Mouse (Mus musculus) inflammation-experienced regulatory T-cells, adult 6 months (primary cell): Measurements from ENCODE around the gene Tmcc1. TPM values are rescaled to one million over a fixed set of nuclear protein-coding genes. Genes with fewer than 3 reads are reported as not detected.
"Not testable (repeated sequence)": the region's sequence is repeated elsewhere in the genome, so short reads cannot be mapped to it uniquely, and the experiment has no call there.

Experiments
- ATAC-seq: one replicate; pipeline ENCODE4 v1.8.0; 2017
- polyA plus RNA-seq, 3 experiments: library from polyadenylated mRNA; unstranded; fragments of 100-300 nt; shearing (Covaris generic); gene quantifications; one replicate each; pipeline ENCODE4 v1.2.1; 2017

The Tmcc1 gene
- polyA plus RNA-seq, 3 experiments from 2014 or later: 12.9 to 43.8 (median 31.4) TPM

DNA sequence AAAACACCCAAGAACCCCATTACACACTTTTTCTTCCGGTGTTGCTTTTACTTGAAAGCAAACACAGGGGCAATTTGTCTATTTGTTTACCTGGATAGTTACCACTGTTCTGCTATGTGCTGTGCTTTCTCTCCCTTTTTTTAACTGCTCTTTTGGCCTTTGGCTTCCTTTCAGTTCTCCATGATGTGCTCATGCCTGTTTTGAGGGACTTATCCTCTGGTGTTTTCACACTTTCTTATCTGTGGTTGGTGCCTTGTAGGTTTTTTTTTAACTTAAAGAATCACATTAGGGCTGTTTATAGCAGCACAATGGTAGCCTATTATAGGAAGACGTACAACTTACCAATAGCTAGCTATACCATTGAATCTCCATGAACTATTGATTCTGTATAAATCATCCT, 51.6 kb downstream of the Tmcc1 start:
- no peak for ATAC-seq

DNA sequence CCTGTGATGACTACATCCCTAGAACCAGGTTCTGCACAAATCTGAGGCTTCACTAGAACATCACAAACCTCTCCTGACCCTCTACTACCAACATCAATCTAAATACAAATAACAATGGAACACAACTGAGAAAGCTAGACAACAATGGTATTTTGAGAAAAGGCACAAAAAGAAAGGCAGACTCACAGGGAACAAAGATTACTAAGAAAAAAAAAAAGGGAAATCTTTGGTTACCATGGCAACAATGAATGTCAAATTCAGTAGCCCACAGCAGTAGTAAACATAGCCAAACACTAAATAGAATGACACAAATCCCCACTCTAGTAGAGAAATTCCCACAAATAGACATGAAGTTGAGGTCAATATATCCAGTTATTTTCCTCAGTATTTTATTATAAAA, 52.5 kb downstream of the Tmcc1 start:
- ATAC-seq: no peak

DNA sequence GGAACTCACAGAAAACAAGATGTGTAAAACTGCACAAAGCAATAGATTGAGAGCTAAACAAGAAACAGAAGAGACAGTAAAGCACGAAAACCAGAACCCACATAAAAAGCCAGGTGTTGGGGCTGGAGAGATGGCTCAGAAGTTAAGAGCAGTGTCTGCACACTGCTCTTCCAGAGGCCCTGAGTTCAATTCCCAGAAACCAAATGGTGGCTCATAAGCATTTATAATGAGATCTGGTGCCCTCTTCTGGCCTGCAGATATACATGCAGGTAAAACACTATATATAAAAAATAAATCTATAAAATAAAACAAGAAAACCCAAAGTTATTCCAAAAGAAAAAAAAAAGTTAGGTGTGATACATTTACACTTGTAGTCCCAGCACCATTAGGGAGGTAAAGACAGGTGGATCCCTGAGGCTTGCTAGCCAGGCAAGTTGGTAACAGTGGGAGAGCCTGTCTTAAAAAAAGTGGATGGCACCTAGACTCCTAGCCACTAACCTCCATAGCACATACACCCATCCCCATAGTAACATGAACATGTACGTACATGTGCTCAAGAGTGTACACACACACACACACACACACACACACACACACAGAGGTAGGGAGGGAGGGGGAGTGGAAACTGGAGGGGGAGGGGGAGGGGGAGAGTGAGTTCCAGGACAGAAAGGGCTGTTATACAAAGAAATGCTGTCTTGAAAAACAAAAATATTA, 54.0 kb downstream of the Tmcc1 start:
- peak; percentile 38 for ATAC-seq

DNA sequence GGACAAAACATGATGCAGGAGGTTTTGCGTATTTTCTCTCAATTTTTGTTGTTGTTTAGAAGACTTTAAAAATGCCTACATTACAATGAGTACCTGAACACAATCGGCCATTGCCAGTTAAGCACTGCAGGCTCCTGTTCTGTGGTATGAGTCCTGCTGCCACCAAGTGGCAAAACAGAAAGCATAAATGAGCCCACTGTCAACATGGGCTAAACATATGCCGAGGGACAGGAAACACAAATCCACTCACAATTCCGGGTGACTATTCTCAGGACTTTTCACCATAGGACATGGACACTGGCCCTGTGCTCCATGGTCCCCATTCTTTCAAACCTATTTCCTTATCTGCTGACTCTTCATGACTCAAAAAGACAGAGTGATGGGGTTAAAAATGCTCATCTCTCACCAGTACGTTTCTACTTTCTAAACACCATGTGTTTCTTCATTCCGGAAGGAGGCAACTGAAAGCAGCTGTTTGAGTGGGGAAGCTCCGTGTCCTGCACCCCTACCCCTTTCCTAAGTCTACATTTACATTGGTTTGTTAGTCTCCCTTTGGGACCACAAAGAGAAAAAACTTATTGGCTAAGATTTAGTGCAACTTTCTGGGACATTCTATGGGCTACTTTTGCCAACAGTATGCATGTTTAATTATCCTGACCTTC, 57.2 kb downstream of the Tmcc1 start:
- ATAC-seq: peak; percentile 60

DNA sequence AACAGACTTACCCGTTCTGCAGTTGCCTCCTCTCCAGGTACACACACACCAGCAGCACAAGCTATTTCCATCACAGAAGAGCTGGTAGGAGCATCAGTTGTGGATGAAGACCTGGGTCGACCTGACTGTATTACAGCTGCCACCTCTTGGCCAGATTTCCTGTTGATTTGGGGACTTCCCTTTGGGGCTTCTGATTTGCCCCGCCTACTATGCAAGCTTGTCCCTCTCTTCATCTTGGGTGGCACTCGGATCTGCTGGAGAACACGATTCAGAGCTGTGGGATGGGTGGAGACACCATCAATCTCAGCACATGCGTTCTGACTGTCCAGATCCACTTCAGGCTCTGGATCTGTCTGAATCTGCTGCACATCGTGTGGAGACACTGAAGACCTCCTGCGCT, 59.5 kb downstream of the Tmcc1 start:
- ATAC-seq: no peak

DNA sequence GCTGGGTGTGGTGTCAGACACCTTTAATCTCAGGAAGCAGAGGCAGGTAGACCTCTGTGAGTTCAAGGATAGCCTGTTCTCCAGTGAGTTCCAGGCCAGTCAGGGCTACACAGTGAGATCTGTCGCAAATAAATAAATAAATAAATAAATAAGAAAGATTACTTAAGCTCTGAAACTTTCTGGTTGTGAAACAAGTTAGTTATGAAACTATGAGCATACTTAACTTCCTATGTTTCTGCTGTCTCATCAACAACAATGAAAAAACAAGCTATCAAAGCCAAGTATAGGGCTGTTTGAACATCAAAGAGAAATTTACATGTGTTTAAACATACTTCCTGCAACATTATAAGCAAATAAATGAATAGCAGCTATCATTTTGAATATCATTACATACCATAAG, 61.5 kb downstream of the Tmcc1 start:
- peak; percentile 30 for ATAC-seq

DNA sequence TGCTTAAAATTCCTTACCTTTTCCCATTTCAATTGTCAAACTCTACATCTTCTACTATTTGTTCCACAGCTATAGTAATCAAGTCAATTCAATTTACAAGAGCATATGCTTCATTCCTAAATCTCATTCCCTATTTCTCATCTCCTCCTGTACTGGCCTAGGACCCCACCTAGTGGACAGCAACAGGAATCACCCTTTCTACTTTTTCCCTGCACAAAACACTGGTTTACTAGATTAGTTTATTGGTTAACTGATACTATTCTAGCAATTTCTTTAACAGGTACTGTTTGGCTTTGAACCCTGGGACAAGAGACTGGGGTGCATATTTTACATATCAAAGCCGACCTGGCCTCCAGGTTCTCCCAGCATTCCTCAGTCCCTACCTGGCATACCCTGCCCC, 64.6 kb downstream of the Tmcc1 start:
- ATAC-seq: no peak

DNA sequence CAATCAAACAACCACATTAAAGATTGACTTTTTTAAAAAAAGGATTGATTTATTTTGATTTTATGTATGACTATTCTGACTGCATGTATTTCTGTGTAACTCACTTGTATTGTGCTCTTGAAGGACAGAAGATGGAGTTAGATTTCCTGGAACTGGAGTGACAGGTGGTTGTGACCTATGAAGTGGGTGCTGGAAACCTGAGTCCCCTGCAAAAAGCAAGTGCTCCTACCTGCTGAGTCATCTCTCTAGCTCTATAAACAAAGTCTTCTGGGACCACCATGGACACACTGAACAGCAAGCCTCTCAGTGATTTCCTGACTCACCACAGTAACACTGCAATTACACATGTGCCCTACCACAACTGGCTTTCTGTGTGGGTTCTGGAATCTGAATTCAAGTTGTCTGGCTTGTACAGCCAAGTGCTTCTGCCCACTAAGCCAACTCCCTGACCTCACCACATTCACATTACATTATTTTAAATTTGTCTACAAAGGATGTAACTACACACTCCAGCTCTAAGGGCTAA, 65.3 kb downstream of the Tmcc1 start:
- ATAC-seq: no peak

DNA sequence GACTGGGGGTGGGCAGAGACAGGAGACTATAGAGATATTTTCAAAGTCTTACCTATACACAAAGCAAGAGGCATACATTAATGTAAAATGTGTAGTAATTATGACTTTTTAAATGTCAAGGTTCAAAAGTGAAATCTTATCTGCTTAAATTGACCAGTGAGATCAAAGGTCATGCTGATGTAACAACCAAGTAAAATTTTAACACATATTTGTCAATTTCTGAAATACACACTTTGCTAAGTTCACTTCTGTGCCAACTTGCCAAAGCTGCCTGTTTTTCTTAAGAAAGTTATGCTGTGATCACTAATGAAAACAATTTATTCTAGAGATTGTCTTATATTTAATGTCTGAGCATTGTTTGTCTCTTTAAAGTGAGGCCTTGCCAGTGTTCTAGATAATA, 66.7 kb downstream of the Tmcc1 start:
- ATAC-seq: no peak

DNA sequence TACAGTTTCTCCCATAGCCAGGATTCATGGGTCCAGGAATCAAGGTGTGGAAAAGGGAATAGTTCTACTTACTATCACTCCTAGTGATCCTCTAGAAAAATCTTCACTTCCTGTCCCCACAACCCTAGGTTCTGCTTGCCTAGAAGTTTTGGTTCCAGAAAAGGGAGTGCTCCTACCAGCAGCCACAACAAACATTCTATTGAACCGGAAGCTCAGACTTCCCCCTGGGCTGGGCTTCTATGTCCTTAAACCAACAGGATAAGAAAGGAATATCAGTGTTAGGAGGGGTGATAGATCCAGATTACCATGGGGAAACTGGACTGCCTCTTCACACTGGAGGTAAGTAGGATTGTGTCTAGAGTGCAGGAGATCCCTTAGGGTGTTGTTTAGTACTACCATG, 70.4 kb downstream of the Tmcc1 start:
- ATAC-seq: no peak

DNA sequence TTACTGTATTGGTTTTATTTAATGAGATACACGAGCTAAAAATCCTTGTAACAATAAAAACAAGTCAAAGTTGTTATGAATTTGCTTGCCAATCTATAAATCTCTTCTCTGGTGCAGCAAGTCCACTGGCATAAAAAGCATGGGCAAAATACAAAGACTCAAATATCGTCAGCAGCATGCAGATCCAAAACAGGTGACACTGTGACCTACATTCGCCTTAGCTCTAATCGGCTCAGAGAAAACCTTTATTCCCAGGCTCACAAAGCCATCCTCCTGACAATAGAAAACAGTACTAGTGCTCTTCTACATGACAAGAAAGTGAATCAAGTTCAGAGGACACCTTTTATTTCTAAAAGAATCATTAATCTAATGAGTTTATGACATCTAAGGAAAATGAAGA, 73.6 kb downstream of the Tmcc1 start:
- no peak for ATAC-seq

DNA sequence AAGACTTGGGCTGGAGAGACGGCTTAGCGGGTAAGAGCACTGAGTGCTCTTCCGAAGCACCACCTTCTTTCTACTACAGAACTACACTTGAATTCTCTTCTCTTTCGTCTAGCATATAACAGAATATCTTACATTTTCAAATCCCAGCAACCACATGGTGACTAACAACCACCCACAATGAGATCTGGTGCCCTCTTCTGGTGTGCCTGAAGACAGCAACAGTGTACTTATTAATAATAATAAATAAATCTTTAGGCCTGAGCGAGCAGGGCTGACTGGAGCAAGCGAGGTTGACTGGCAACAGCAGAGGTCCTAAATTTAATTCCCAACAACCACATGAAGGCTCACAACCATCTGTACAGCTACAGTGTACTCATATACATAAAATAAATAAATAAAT, 76.7 kb downstream of the Tmcc1 start:
- ATAC-seq: not testable (repeated sequence)

DNA sequence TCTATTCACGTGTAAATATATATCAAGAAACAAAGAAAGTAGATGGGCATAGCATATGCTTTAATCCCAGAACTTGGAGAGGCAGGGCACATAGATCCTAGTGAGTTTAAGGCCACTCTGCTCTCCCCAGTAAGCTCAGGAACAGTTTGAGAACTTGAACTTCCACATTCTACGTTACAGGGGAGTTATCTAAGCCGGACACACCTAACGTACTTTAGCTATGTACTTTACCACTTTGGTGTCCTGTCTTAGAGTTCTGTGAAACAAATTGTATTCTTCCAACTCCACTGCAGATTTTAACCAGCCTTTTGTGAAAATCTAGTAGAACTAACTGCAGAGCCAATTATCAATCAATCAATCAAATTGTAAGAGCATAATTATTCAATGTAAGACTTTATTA, 82.7 kb downstream of the Tmcc1 start:
- ATAC-seq: no peak

DNA sequence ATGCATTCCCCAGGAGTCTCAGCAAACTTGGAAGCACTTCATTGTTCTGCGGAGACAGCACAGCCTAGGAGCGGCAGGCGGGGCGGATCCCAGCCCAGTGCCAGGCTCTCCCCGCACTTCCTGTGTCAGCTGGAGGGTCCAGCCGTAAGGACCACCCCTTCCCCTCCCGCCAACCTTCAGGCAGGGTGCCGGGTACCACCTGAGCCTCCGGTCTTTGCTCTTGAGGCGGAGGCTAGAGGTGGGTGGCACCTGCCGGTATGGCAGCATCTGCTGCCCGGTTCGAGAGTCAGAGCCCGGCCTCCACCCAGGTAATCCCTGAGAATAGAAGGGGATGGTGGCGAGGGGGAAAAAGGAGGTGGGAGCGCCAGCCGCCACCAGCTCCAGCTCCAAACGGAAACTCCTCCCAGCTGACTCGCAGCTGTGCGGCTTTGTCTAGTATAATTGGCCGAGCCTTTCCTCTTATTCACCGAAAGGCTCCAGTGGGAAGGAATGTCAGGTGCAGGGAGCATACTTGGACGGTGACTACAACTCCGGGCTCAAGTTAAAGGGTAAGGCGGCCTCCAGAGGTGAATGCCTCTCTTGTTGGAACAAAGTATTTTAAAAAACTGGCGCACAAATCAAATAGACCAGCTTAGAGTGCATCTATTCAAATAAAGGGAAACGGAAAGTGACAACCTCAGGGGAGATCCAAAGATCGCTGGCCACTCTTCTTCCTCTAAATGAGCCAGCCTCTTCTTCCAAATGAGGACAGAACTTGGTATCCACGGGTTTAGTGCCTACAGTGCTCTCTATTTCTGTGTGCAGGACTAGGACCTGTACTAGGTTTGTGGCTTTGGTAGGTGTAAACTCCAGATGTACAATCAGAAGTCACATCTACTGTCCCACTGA, 85.6 kb downstream of the Tmcc1 start:
- peak; percentile 42 for ATAC-seq

DNA sequence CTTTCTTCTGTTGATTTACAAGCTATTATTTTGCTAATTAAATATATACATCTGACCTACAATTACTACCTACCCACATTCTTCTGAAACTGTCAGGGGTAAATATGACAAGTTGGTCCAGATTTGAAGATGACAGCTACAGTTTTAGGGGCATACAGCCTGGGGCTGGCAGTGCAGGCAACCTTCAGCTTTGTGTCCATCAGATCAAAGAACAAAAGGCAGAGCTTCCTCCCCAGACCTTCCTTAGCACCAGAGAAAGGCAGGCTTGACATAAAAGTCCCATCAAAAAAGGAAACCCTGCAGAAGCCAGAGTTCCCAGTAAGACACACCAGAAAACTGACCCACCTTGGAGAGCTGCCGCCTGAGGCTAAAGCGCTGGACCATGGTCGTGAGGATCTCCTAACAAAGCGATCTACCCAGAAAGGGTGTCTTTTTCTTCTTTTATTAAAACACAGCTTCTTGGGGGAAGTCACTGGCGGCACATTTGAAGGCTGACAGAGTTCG, 86.3 kb downstream of the Tmcc1 start:
- no peak for ATAC-seq

DNA sequence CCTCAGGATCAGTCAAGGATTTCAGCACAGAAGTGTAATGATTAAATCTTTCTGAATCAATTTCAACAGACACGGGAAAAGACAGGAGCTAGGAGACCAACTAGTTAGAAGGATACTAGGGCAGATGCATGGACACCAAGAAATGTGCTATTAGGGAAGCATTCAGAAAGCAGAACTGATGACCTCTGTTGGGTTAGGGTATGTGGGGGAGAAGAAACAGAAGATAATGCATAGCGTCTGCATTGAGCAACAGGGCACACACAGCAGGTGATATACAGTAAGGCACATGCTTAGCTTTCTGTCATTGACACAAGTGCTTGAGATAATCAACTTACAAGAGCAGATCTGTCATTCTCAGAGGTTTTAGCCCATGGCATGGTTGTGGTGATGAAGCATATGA, 95.7 kb downstream of the Tmcc1 start:
- no peak for ATAC-seq

DNA sequence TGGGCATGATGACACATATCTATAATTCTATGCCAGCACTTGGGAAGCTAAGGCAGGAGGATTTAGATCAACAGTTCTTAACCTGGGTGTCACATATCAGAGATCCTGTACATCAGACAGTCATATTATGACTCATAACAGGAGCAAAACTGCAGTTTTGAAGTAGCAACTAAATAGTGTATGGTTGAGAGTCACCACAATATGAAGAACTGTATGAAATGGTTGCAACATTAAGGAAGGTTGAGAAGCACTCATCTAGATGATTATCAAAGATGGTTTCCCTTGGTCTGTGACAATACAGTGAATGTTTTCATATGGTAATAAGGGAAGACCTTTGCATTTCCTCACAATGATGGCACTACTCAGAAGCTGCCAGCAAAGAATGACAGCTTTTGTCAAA, 103.9 kb downstream of the Tmcc1 start:
- ATAC-seq: peak; percentile 70

DNA sequence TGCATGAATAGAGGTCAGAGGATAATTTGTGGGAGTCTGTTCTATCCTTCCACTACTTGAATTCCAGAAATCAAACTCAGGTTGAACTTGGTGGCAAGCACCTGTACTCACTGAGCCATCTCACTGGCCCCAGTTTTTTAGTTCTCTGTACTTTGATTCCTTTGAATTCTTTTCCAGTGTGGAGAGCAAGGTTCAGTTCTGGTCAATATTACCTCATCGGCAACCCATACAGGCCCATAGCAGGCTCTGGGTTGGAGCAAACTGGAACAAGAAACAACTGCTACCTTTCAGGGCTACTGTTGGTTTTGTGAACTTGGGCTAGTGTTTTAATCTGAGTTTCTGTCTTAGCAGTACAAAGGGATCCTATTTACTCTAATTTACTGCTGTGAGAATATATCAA, 107.2 kb downstream of the Tmcc1 start:
- no peak for ATAC-seq

DNA sequence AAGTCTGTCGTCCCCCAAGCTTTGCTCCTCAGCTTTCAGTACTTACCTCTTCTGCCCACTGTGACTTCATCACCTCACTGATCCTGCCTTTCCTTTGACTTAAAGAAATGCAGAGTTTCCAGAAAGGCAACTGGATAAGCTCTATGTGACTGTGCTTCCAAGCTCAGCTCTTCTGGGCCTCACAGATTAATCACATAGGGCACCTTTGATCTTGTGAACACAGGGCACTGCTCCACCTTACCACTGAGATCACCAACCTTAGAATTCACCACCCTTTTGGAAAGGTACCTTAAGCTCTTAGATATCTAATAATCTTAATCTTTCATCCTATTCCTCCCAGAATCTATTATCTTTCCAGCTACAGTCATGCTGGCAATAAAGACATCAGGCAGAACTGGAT, 111.0 kb downstream of the Tmcc1 start:
- ATAC-seq: no peak

DNA sequence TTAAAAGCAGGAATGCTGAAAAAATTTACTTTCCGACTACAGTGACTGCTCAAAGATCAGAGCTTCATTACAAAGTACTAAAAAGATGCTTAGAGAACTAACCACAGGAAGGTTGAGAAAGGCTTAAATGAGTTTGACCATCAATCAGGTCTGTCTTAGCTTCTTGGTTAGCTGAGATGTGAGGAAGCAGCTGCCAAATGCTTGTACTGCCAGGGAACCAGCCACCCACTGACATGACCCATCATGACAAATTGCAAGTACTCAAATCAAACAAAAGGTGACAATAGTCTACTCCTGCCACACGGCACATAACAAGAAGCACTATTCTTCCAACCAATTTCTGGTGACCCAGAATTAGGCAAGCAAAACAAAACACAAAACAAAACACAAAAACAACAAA, 111.9 kb downstream of the Tmcc1 start:
- ATAC-seq: no peak

DNA sequence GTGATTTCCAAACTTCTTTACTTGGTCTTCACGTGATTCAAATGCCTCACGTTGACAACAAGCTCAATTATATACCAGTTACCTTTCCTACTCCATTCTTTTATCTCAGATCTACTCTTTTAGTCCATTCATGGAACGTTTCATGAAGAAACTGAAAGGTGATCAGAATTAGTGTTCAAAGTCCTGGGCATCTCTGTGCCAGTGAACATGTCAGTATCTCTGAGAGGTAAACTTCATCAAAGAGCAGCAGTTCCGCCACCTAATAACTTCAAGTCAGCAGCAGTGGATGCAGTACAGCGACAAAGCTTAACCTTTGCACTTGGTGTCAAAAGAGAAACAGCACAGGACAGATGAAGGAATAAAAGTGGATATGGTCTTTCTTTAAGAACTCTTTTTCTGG, 112.5 kb downstream of the Tmcc1 start:
- ATAC-seq: no peak

DNA sequence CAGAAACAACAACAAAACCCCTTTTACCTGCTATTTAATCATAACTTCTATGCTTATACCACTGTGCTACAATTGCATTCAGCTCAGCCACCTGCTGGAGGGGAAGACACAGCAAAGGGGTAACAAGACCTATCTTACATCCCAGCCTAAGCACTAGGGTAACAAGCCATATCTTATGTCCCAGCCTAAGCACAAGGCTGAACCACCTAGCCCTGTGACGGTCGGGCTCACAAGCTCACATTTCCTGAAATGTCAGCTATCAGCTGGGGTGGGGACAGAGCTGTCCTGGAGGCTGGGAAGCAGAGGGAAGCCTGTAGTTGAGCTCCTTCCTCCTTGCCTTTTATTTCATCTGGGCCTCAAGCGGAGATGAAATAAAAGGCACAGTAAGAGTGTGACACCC, 115.7 kb downstream of the Tmcc1 start:
- ATAC-seq: no peak

DNA sequence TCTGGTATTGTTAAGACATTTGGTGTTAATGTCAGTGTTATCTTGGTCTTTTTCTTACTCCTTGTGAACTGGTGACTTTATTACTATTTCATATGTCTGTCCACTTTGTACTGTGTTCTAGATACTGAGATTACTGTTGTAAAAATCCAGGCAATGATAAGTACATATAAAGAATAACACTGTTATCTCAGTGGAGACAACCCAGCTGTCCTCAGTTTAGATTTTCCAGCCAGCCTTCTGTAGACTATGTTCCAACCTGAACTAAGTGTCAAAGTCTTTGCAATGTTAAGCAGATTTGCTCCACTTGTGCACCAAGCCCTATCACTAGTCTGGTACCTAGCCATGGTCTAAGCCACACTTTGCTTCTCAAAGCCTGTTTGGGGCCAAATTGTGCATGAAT, 118.4 kb downstream of the Tmcc1 start:
- no peak for ATAC-seq
